Mouse (Mus musculus): ENCODE measurements around the gene Tchhl1.
A peak's percentile ranks its signal among the peaks of the same experiment; 100 is the strongest.

DNA sequence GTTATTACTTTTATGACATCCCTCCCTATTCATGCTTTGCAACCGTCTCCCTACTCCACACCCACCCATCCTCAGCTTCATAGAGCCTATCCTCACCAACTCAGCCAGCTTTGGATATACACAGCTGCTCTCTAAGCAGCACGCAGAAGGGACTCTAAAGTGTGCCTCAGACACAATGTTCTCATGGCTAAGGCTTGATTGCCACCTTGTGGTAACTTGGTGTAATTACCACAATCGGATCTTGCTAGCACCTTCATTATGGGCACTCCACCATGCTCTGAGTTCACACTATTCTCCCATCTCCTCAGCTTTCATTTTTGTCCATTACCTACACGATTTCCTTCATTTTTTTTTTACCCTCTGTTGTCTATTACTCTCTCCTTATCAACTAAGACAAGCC, 25.4 kb downstream of the Tchhl1 start:
- TF ChIP-seq CTCF (IDR thresholded peaks at IDR 0.05; ENCODE audit: low read depth) (peak; percentile 95), EP300 (IDR thresholded peaks at IDR 0.05; ENCODE audit: low read depth) (no peak)

Measured in heart, postnatal 0 days (tissue).